Mouse (Mus musculus) liver, embryonic 16.5 days (tissue): ENCODE results near the gene Smcp. TPM values are rescaled to one million over a fixed set of nuclear protein-coding genes. Genes with fewer than 3 reads are reported as not detected.

ENCODE experiments used
- ATAC-seq: fragments of 200-750 bp; cut with Nextera tagmentation; 2 replicates; pipeline ENCODE4 v1.8.0; 2017; ENCODE audit warnings: low read depth, mild to moderate bottlenecking, moderate number of reproducible peaks, moderate library complexity
- H3K27ac ChIP-seq: fragments of 300-500 bp; sonication (generic); 2 replicates; pipeline ENCODE4 v1.5.1; 2014; ENCODE audit warnings: mild to moderate bottlenecking, low read length
- H3K27me3 ChIP-seq: fragments of 300-500 bp; sonication (generic); 2 replicates; pipeline ENCODE4 v1.6.1; 2014; ENCODE audit warnings: low read depth, low read length, mixed read lengths; ENCODE audit not compliant: control insufficient read depth, insufficient read depth
- H3K36me3 ChIP-seq: fragments of 300-500 bp; sonication (generic); 2 replicates; pipeline ENCODE4 v1.6.1; 2014; ENCODE audit warnings: mild to moderate bottlenecking; ENCODE audit not compliant: control insufficient read depth, insufficient read depth
- H3K4me1 ChIP-seq: fragments of 300-500 bp; sonication (generic); 2 replicates; pipeline ENCODE4 v1.6.1; 2014; ENCODE audit warnings: low read depth, low read length, mixed read lengths; ENCODE audit not compliant: control insufficient read depth
- H3K4me2 ChIP-seq: fragments of 300-500 bp; sonication (generic); 2 replicates; pipeline ENCODE4 v1.6.1; 2014; ENCODE audit warnings: low read depth, low read length, mixed read lengths
- H3K4me3 ChIP-seq: fragments of 300-500 bp; sonication (generic); 2 replicates; pipeline ENCODE4 v1.5.1; 2014; ENCODE audit warnings: low read depth, mild to moderate bottlenecking, low read length
- H3K9ac ChIP-seq: fragments of 300-500 bp; sonication (generic); 2 replicates; pipeline ENCODE4 v1.6.1; 2014; ENCODE audit warnings: low read depth, low read length
- H3K9me3 ChIP-seq: fragments of 300-500 bp; sonication (generic); replicated peaks from 2 replicates; pipeline ENCODE4 v1.6.1; 2016; ENCODE audit warnings: low read length; ENCODE audit not compliant: control insufficient read depth
- WGBS: fragments of 180-500 bp; shearing (Covaris S2); extraction: QIAGEN DNeasy Blood & Tissue Kit; methylation state at CpG from one replicate; pipeline ENCODE4 v1.1.7; 2014; ENCODE audit not compliant: insufficient replicate concordance; 5-methylcytosine and 5-hydroxymethylcytosine counted together
- polyA plus RNA-seq: library from polyadenylated mRNA; unstranded; fragments of >200 nt; fragmentation: Nextera tagmentation; extraction: Ambion mirVana; gene quantifications from 2 replicates; pipeline ENCODE4 v1.2.1, GENCODE M21; 2015

Smcp gene
- polyA plus RNA-seq: 0.13 and 0.24 TPM in 2 replicates

GRCm38 (mm10) chr3:92588858-92589257, at the start of gene Smcp:
Gene Smcp, minus strand, starts transcription at chr3:92588997.
- 32% methylated on average over 1 of the region's 1 CpGs for WGBS
- Histone ChIP-seq H3K36me3 (no peaks in the 10 kb centered on the region), H3K9ac (no peak within 1 kb of the TSS), H3K27ac (no peak within 1 kb of the TSS), H3K4me2 (no peak within 1 kb of the TSS), H3K9me3 (no peaks in the 10 kb centered on the region), H3K4me3 (no peak within 1 kb of the TSS), H3K4me1 (no peaks in the 10 kb centered on the region), H3K27me3 (no peaks in the 10 kb centered on the region)
- ATAC-seq: no peak

- Histone ChIP-seq H3K27me3 (no peaks in the 10 kb centered on the region), H3K4me3 (no peak overlapping the region), H3K4me2 (no peak overlapping the region), H3K9ac (no peak overlapping the region), H3K4me1 (no peaks in the 10 kb centered on the region), H3K27ac (no peak overlapping the region), H3K9me3 (no peaks in the 10 kb centered on the region), H3K36me3 (no peaks in the 10 kb centered on the region)
- WGBS: 55% methylated on average over 3 of the region's 3 CpGs
- ATAC-seq: no peak
These were observed 49.8 kb upstream of the Smcp start for GRCm38 (mm10) chr3:92638653-92638991.

- Histone ChIP-seq H3K4me1 (no peaks in the 10 kb centered on the region), H3K27ac (no peak overlapping the region), H3K27me3 (no peaks in the 10 kb centered on the region), H3K4me3 (no peak overlapping the region), H3K9me3 (no peaks in the 10 kb centered on the region), H3K4me2 (no peak overlapping the region), H3K36me3 (no peaks in the 10 kb centered on the region), H3K9ac (no peak overlapping the region)
- ATAC-seq: no peak
- WGBS: 35% methylated on average over 1 of the region's 1 CpGs
These were observed 49.2 kb upstream of the Smcp start for GRCm38 (mm10) chr3:92637745-92638652.

- no peak within 1 kb of the TSS for H3K4me2 ChIP-seq
- H3K4me1 ChIP-seq: no peaks in the 10 kb centered on the region
- H3K9me3 ChIP-seq: no peaks in the 10 kb centered on the region
- H3K36me3 ChIP-seq: no peaks in the 10 kb centered on the region
- no peak for ATAC-seq
- 58% methylated on average over 2 of the region's 2 CpGs for WGBS
- H3K27me3 ChIP-seq: no peaks in the 10 kb centered on the region
- H3K9ac ChIP-seq: no peak within 1 kb of the TSS
- no peak within 1 kb of the TSS for H3K4me3 ChIP-seq
- no peak within 1 kb of the TSS for H3K27ac ChIP-seq
These were observed 32.8 kb upstream of the Smcp start, which contains the start of gene Lce6a for GRCm38 (mm10) chr3:92621560-92621959. Gene Lce6a, minus strand, starts transcription at chr3:92621660.

GRCm38 (mm10) chr3:92609804-92610203, 21.0 kb upstream of the Smcp start:
- Histone ChIP-seq H3K9ac (no peak overlapping the region), H3K9me3 (no peaks in the 10 kb centered on the region), H3K4me3 (no peak overlapping the region), H3K27me3 (no peaks in the 10 kb centered on the region), H3K4me2 (no peak overlapping the region), H3K4me1 (no peaks in the 10 kb centered on the region), H3K36me3 (no peaks in the 10 kb centered on the region), H3K27ac (no peak overlapping the region)
- no peak for ATAC-seq
- WGBS: 30% methylated on average over 1 of the region's 1 CpGs

- no peaks in the 10 kb centered on the region for H3K4me1 ChIP-seq
- H3K27ac ChIP-seq: no peak within 1 kb of the TSS
- no peaks in the 10 kb centered on the region for H3K27me3 ChIP-seq
- no peak within 1 kb of the TSS for H3K4me3 ChIP-seq
- H3K36me3 ChIP-seq: no peaks in the 10 kb centered on the region
- no peak within 1 kb of the TSS for H3K4me2 ChIP-seq
- H3K9me3 ChIP-seq: no peaks in the 10 kb centered on the region
- no peak for ATAC-seq
- H3K9ac ChIP-seq: no peak within 1 kb of the TSS
These were observed 18.6 kb upstream of the Smcp start, which contains the start of gene 2210017I01Rik for GRCm38 (mm10) chr3:92607392-92607791. Gene 2210017I01Rik, minus strand, starts transcription at chr3:92607492.

GRCm38 (mm10) chr3:92602169-92602568, 13.4 kb upstream of the Smcp start:
- Histone ChIP-seq H3K4me2 (no peak overlapping the region), H3K9me3 (no peaks in the 10 kb centered on the region), H3K4me1 (no peaks in the 10 kb centered on the region), H3K9ac (no peak overlapping the region), H3K27ac (no peak overlapping the region), H3K4me3 (no peak overlapping the region), H3K27me3 (no peaks in the 10 kb centered on the region), H3K36me3 (no peaks in the 10 kb centered on the region)
- 14% methylated on average over 1 of the region's 1 CpGs for WGBS
- no peak for ATAC-seq

- Histone ChIP-seq H3K4me2 (no peak overlapping the region), H3K9me3 (no peaks in the 10 kb centered on the region), H3K36me3 (no peaks in the 10 kb centered on the region), H3K27ac (no peak overlapping the region), H3K27me3 (no peaks in the 10 kb centered on the region), H3K9ac (no peak overlapping the region), H3K4me1 (no peaks in the 10 kb centered on the region), H3K4me3 (no peak overlapping the region)
- 32% methylated on average over 1 of the region's 1 CpGs for WGBS
- ATAC-seq: no peak
These were observed 11.7 kb upstream of the Smcp start for GRCm38 (mm10) chr3:92600456-92600855.

GRCm38 (mm10) chr3:92599973-92600372, 11.2 kb upstream of the Smcp start:
- H3K36me3 ChIP-seq: no peaks in the 10 kb centered on the region
- no peak overlapping the region for H3K27ac ChIP-seq
- no peaks in the 10 kb centered on the region for H3K27me3 ChIP-seq
- H3K4me2 ChIP-seq: no peak overlapping the region
- H3K9me3 ChIP-seq: no peaks in the 10 kb centered on the region
- H3K4me1 ChIP-seq: no peaks in the 10 kb centered on the region
- no peak for ATAC-seq
- no peak overlapping the region for H3K9ac ChIP-seq
- no peak overlapping the region for H3K4me3 ChIP-seq
